Comparison of ENCODE assay signal across 9 mouse cellular contexts in the genomic region with DNA sequence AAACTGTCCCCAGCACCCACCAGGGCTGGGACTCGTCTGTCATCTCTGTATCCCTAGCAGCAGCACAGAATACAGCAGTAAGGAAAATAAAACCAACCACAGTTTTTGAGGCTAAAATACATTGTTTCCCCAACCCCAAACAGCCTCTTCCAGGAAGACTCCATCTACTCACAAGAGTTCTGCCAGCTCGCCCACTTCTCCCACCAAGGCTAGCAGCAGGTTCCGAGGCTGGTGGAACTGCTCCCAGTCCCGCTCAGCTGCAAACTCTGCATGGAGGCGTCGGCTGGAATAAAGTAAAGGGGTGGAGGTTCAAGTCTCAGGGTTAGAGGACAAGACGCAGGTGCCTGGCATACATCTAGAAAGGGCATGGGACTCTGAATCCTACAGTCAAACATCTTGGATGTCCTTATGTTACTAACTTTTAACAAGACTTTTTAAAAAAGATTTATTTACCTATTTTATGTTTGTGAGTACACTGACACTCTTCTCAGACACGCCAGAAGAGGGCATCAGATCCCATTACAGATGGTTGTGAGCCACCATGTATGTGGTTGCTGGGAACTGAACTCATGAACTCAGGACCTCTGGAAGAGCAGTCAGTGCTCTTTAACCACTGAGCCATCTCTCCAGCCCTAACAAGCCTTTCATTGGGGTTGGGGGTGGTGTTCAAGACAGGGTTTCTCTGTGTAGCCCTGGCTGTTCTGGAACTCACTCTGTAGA. TPM values are rescaled to one million over a fixed set of nuclear protein-coding genes. Genes with fewer than 3 reads are reported as not detected.
DNase-seq lines count a peak whose midpoint lies in the region; ATAC-seq and TF ChIP-seq lines count a peak whose summit lies in the region.
"Had no signal": no experiment of that assay in that cellular context is flagged by ENCODE, and none has a peak within 500 bp of the region (broad histone marks: within the 10 kb centered on the region; RNA-seq: fewer than 3 reads in every experiment).

No protein-coding gene starts in this region.

- ATAC-seq in liver, embryonic 11.5 days (replicated peaks; ENCODE audit: low FRiP score), result no peak
- ATAC-seq in embryonic facial prominence, embryonic 13.5 days (ENCODE audit: insufficient number of reproducible peaks, insufficient read depth, low FRiP score, low TSS enrichment, low read depth), result no peak

- TF ChIP-seq CTCF in small intestine, adult 2 months (IDR thresholded peaks at IDR 0.05; ENCODE audit: extremely low read depth, insufficient read length, insufficient replicate concordance, low read depth, low read length), result no peak

- peaks cover 13% of the 10 kb centered on the region for H3K36me3 ChIP-seq in liver, embryonic 11.5 days (ENCODE audit: control insufficient read depth, insufficient read depth, low read length)
- peaks cover 23% of the 10 kb centered on the region for H3K36me3 ChIP-seq in embryonic facial prominence, embryonic 13.5 days
- peaks cover 41% of the 10 kb centered on the region for H3K36me3 ChIP-seq in limb, embryonic 10.5 days
- no peaks in the 10 kb centered on the region for H3K36me3 ChIP-seq in small intestine, adult 2 months (ENCODE audit: control insufficient read depth, insufficient read depth, low read length)

- H3K9me3 ChIP-seq in liver, embryonic 11.5 days (ENCODE audit: control insufficient read depth, low read length), result no peaks in the 10 kb centered on the region; the same call in 1 of the 2 replicates
- H3K9me3 ChIP-seq in embryonic facial prominence, embryonic 13.5 days, result no peaks in the 10 kb centered on the region
- H3K9me3 ChIP-seq in limb, embryonic 10.5 days (replicated peaks), result no peaks in the 10 kb centered on the region

- H3K27ac ChIP-seq in liver, embryonic 11.5 days (ENCODE audit: low read depth, low read length), result no peak overlapping the region
- H3K27ac ChIP-seq in embryonic facial prominence, embryonic 13.5 days, result no peak overlapping the region
- no peak overlapping the region for H3K27ac ChIP-seq in limb, embryonic 10.5 days
- no peak overlapping the region for H3K27ac ChIP-seq in small intestine, adult 2 months (ENCODE audit: insufficient read depth, low read depth, low read length)

- peaks cover 42% of the 10 kb centered on the region for H3K4me1 ChIP-seq in liver, embryonic 11.5 days (replicated peaks; ENCODE audit: control insufficient read depth, insufficient read depth, low read length)
- H3K4me1 ChIP-seq in embryonic facial prominence, embryonic 13.5 days, result peaks cover 30% of the 10 kb centered on the region
- H3K4me1 ChIP-seq in limb, embryonic 10.5 days, result peaks cover 31% of the 10 kb centered on the region
- H3K4me1 ChIP-seq in small intestine, adult 2 months (ENCODE audit: control insufficient read depth, insufficient read depth, insufficient read length, low read length), result peaks cover 9% of the 10 kb centered on the region; the same call in 1 of the 2 replicates

- peak overlapping the region; percentile 82 for H3K4me2 ChIP-seq in liver, embryonic 11.5 days
- H3K4me2 ChIP-seq in embryonic facial prominence, embryonic 13.5 days, result peak overlapping the region; percentile 83

- WGBS in liver, embryonic 11.5 days, result 68% methylated on average over 8 of the region's 8 CpGs
- WGBS in embryonic facial prominence, embryonic 13.5 days, result 72% methylated on average over 8 of the region's 8 CpGs
- WGBS in limb, embryonic 10.5 days, result 80% methylated on average over 8 of the region's 8 CpGs
- 52% methylated on average over 8 of the region's 8 CpGs for WGBS in small intestine, adult 2 months

- peak overlapping the region; percentile 76 for H3K9ac ChIP-seq in liver, embryonic 11.5 days (ENCODE audit: low read depth, low read length)
- peak overlapping the region; percentile 79; the same call in 1 of the 2 replicates for H3K9ac ChIP-seq in embryonic facial prominence, embryonic 13.5 days

- no peaks in the 10 kb centered on the region for H3K27me3 ChIP-seq in liver, embryonic 11.5 days (replicated peaks; ENCODE audit: control insufficient read depth, insufficient read depth, low read length)
- H3K27me3 ChIP-seq in embryonic facial prominence, embryonic 13.5 days, result no peaks in the 10 kb centered on the region
- no peaks in the 10 kb centered on the region for H3K27me3 ChIP-seq in limb, embryonic 10.5 days (ENCODE audit: low read depth, poor library complexity, severe bottlenecking)
- H3K27me3 ChIP-seq in small intestine, adult 2 months (ENCODE audit: control insufficient read depth, insufficient read depth, low read length), result no peaks in the 10 kb centered on the region

- no peak for DNase-seq in liver, embryonic 11.5 days (ENCODE audit: low spot score)
- DNase-seq in liver, result no peak
- DNase-seq in limb, embryonic 10.5 days (ENCODE audit: low spot score), result no peak
- DNase-seq in cerebellum, postnatal 4 days (ENCODE audit: low spot score in 2 of 2), result no peak
- DNase-seq in retina, embryonic 14.5 days (ENCODE audit: low spot score), result no peak
- no peak for DNase-seq in cerebellum, postnatal 36 days
- DNase-seq: kidney, adult 11 months had no signal

- H3K4me3 ChIP-seq in liver, embryonic 11.5 days (ENCODE audit: low read depth, low read length), result peak overlapping the region; percentile 74
- peak overlapping the region; percentile 71 for H3K4me3 ChIP-seq in embryonic facial prominence, embryonic 13.5 days
- H3K4me3 ChIP-seq in limb, embryonic 10.5 days, result peak overlapping the region; percentile 69
- 0 out of 2 replicates have a peak overlapping the region, but pooled peaks have one; percentile 97 for H3K4me3 ChIP-seq in small intestine, adult 2 months (ENCODE audit: low read depth, low read length)

- no peak for TF ChIP-seq POLR2A in small intestine, adult 2 months (IDR thresholded peaks at IDR 0.05; ENCODE audit: low read depth, low read length)

RNA-seq across cellular contexts. Expression of a gene that starts 1.2 kb away (rescaled TPM):
- polyA plus RNA-seq in liver, embryonic 11.5 days (2014; fragmentation: Nextera tagmentation; extraction: Ambion mirVana), result 266 and 275 TPM in 2 replicates
- polyA plus RNA-seq in embryonic facial prominence, embryonic 13.5 days (2015; fragmentation: Nextera tagmentation; extraction: Ambion mirVana), result 156 and 206 TPM in 2 replicates
- 340 and 453 TPM in 2 replicates for polyA plus RNA-seq in limb, embryonic 10.5 days (2016; fragmentation: Nextera tagmentation; extraction: Ambion mirVana)
- 56.3 and 62.1 TPM in 2 replicates for polyA plus RNA-seq in small intestine, adult 2 months (2012; rRNA removed)

RNA-seq across cellular contexts. Expression of a gene that starts 14.5 kb away (rescaled TPM):
- polyA plus RNA-seq in liver, embryonic 11.5 days (2014; fragmentation: Nextera tagmentation; extraction: Ambion mirVana), result 178 and 203 TPM in 2 replicates
- polyA plus RNA-seq in embryonic facial prominence, embryonic 13.5 days (2015; fragmentation: Nextera tagmentation; extraction: Ambion mirVana), result 63.4 and 64.1 TPM in 2 replicates
- polyA plus RNA-seq in limb, embryonic 10.5 days (2016; fragmentation: Nextera tagmentation; extraction: Ambion mirVana), result 89.7 and 93.9 TPM in 2 replicates
- 44.5 and 81.9 TPM in 2 replicates for polyA plus RNA-seq in small intestine, adult 2 months (2012; rRNA removed)

RNA-seq across cellular contexts. Expression of a gene that starts 15.3 kb away (rescaled TPM):
- 45.9 and 47.3 TPM in 2 replicates for polyA plus RNA-seq in liver, embryonic 11.5 days (2014; fragmentation: Nextera tagmentation; extraction: Ambion mirVana)
- polyA plus RNA-seq in embryonic facial prominence, embryonic 13.5 days (2015; fragmentation: Nextera tagmentation; extraction: Ambion mirVana), result 78.2 and 83.9 TPM in 2 replicates
- 70.6 and 73.6 TPM in 2 replicates for polyA plus RNA-seq in limb, embryonic 10.5 days (2016; fragmentation: Nextera tagmentation; extraction: Ambion mirVana)
- 100.0 and 118 TPM in 2 replicates for polyA plus RNA-seq in small intestine, adult 2 months (2012; rRNA removed)

RNA-seq across cellular contexts. Expression of a gene that starts 26.4 kb away (rescaled TPM):
- 14.9 and 17.5 TPM in 2 replicates for polyA plus RNA-seq in liver, embryonic 11.5 days (2014; fragmentation: Nextera tagmentation; extraction: Ambion mirVana)
- 26.9 and 29.6 TPM in 2 replicates for polyA plus RNA-seq in embryonic facial prominence, embryonic 13.5 days (2015; fragmentation: Nextera tagmentation; extraction: Ambion mirVana)
- polyA plus RNA-seq in limb, embryonic 10.5 days (2016; fragmentation: Nextera tagmentation; extraction: Ambion mirVana), result 27.0 and 29.9 TPM in 2 replicates
- 14.3 and 34.1 TPM in 2 replicates for polyA plus RNA-seq in small intestine, adult 2 months (2012; rRNA removed)

RNA-seq across cellular contexts. Expression of a gene that starts 26.5 kb away (rescaled TPM):
- 17.2 TPM in 2 replicates for polyA plus RNA-seq in liver, embryonic 11.5 days (2014; fragmentation: Nextera tagmentation; extraction: Ambion mirVana)
- polyA plus RNA-seq in embryonic facial prominence, embryonic 13.5 days (2015; fragmentation: Nextera tagmentation; extraction: Ambion mirVana), result 53.7 and 55.0 TPM in 2 replicates
- 74.2 and 74.9 TPM in 2 replicates for polyA plus RNA-seq in limb, embryonic 10.5 days (2016; fragmentation: Nextera tagmentation; extraction: Ambion mirVana)
- polyA plus RNA-seq in small intestine, adult 2 months (2012; rRNA removed), result 4.9 and 8.1 TPM in 2 replicates
